Mouse (Mus musculus): Measurements from ENCODE around the gene Hmga2.

DNA sequence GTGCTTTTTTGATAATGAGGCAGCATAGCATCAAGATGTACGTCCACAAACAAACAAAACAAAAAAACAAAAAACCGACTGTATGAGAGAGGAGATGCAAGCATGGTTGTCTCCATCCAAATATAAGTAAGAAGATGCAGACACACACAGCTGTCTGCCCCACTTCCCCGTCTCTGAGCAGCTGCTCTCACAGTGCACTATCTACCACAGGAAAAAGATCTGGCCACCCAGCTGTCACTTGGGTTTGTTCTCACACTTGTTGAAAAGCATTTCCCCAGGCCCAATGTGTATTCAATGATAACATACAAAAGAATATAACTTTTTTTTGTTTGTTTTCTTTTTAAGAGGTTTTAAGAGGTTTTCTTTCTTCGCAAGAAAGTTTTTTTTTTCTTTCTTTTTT is 65.3 kb downstream of the Hmga2 start:
- TF ChIP-seq CTCF (IDR thresholded peaks at IDR 0.05; ENCODE audit: extremely low read depth, insufficient read depth, low read length) = no peak
- TF ChIP-seq POLR2A (IDR thresholded peaks at IDR 0.05; ENCODE audit: extremely low read depth, insufficient read depth, low read length) = no peak

All from cortical plate, adult 2 months (tissue).